Mouse (Mus musculus) small intestine, adult 2 months (tissue): ENCODE measurements around the gene Fam71a.

Experiments
- CTCF ChIP-seq: fragments of 200-500 bp; IDR thresholded peaks from 2 replicates; pipeline ENCODE4 v1.5.1; 2012; ENCODE audit warnings: low read depth, mild to moderate bottlenecking, control low read depth, inconsistent platforms, low read length, moderate library complexity, mixed read lengths; ENCODE audit not compliant: insufficient replicate concordance, insufficient read length; ENCODE audit errors: extremely low read depth
- POLR2A ChIP-seq: fragments of 200-500 bp; IDR thresholded peaks from 2 replicates; pipeline ENCODE4 v1.6.1; 2012; ENCODE audit warnings: low read depth, mild to moderate bottlenecking, control low read depth, inconsistent platforms, low read length, moderate library complexity

GRCm38 (mm10) chr1:191123696-191124095 lies 40.9 kb downstream of the Fam71a start:
- no peak for TF ChIP-seq CTCF
- TF ChIP-seq POLR2A = no peak
